Comparison of ENCODE assay signal across 15 mouse cellular contexts in genomic region chr10:85265746-85266145, GRCm38 (mm10).
DNase-seq lines count a peak whose midpoint lies in the region; ATAC-seq lines count a peak whose summit lies in the region.
"Had no signal": no experiment of that assay in that cellular context is flagged by ENCODE, and none has a peak within 500 bp of the region (broad histone marks: within the 10 kb centered on the region; RNA-seq: fewer than 3 reads in every experiment).

No protein-coding gene starts in this region.

- no peak overlapping the region for H3K27ac ChIP-seq in limb, embryonic 13.5 days
- H3K27ac ChIP-seq in limb, embryonic 10.5 days = no peak overlapping the region
- no peak overlapping the region for H3K27ac ChIP-seq in kidney, embryonic 16.5 days (ENCODE audit: low read length)
- H3K27ac ChIP-seq: forebrain, embryonic 10.5 days; hindbrain, embryonic 15.5 days; layer of hippocampus, adult 2 months; lung, embryonic 15.5 days had no signal

- WGBS in limb, embryonic 13.5 days = 38% methylated on average over 5 of the region's 5 CpGs
- 46% methylated on average over 5 of the region's 5 CpGs for WGBS in limb, embryonic 10.5 days
- WGBS in kidney, embryonic 16.5 days = 40% methylated on average over 5 of the region's 5 CpGs

- no peak for DNase-seq in limb, embryonic 10.5 days (ENCODE audit: low spot score)
- DNase-seq in brain, adult 2 months (ENCODE audit: low read depth, low spot score) = peak; percentile 70
- DNase-seq in ovary, postnatal 10 days (ENCODE audit: low spot score) = no peak
- DNase-seq: cerebellum, postnatal 10 days; heart, adult 18-20 months; kidney, adult 2 months had no signal

- no peaks in the 10 kb centered on the region for H3K36me3 ChIP-seq in limb, embryonic 13.5 days
- H3K36me3 ChIP-seq in limb, embryonic 10.5 days = no peaks in the 10 kb centered on the region
- no peaks in the 10 kb centered on the region for H3K36me3 ChIP-seq in kidney, embryonic 16.5 days (ENCODE audit: insufficient read depth, low read length)
- H3K36me3 ChIP-seq: forebrain, embryonic 10.5 days; hindbrain, embryonic 15.5 days; lung, embryonic 15.5 days had no signal

- no peak overlapping the region for H3K9ac ChIP-seq in limb, embryonic 13.5 days
- H3K9ac ChIP-seq in kidney, embryonic 16.5 days (replicated peaks; ENCODE audit: low read length) = no peak overlapping the region
- H3K9ac ChIP-seq: hindbrain, embryonic 15.5 days; lung, embryonic 15.5 days had no signal

- H3K9me3 ChIP-seq in limb, embryonic 13.5 days = no peaks in the 10 kb centered on the region
- no peaks in the 10 kb centered on the region for H3K9me3 ChIP-seq in limb, embryonic 10.5 days (replicated peaks)
- H3K9me3 ChIP-seq in kidney, embryonic 16.5 days (ENCODE audit: low read length) = no peaks in the 10 kb centered on the region
- H3K9me3 ChIP-seq: forebrain, embryonic 10.5 days; hindbrain, embryonic 15.5 days; lung, embryonic 15.5 days had no signal

- no peak overlapping the region for H3K4me3 ChIP-seq in limb, embryonic 13.5 days
- H3K4me3 ChIP-seq in limb, embryonic 10.5 days = no peak overlapping the region
- no peak overlapping the region for H3K4me3 ChIP-seq in kidney, embryonic 16.5 days (ENCODE audit: low read length)
- H3K4me3 ChIP-seq: forebrain, embryonic 10.5 days; hindbrain, embryonic 15.5 days; layer of hippocampus, adult 2 months; lung, embryonic 15.5 days had no signal

- H3K27me3 ChIP-seq in limb, embryonic 13.5 days = peaks cover 8% of the 10 kb centered on the region
- 0 out of 2 replicates have a peak, but pooled peaks cover 10% of the 10 kb centered on the region for H3K27me3 ChIP-seq in limb, embryonic 10.5 days (ENCODE audit: low read depth, poor library complexity, severe bottlenecking)
- H3K27me3 ChIP-seq in kidney, embryonic 16.5 days (ENCODE audit: insufficient read depth, low read length) = no peaks in the 10 kb centered on the region
- H3K27me3 ChIP-seq: hindbrain, embryonic 15.5 days; lung, embryonic 15.5 days had no signal

- peaks cover 5% of the 10 kb centered on the region; the same call in 1 of the 2 replicates for H3K4me1 ChIP-seq in limb, embryonic 13.5 days
- 0 out of 2 replicates have a peak, but pooled peaks cover 3% of the 10 kb centered on the region for H3K4me1 ChIP-seq in limb, embryonic 10.5 days
- H3K4me1 ChIP-seq in kidney, embryonic 16.5 days (ENCODE audit: insufficient read depth, low read length) = no peaks in the 10 kb centered on the region
- H3K4me1 ChIP-seq: hindbrain, embryonic 15.5 days had no signal

- no peak overlapping the region for H3K4me2 ChIP-seq in limb, embryonic 13.5 days (replicated peaks)
- no peak overlapping the region for H3K4me2 ChIP-seq in kidney, embryonic 16.5 days (replicated peaks; ENCODE audit: low read depth, low read length)
- H3K4me2 ChIP-seq: hindbrain, embryonic 15.5 days; lung, embryonic 15.5 days had no signal

- ATAC-seq in limb, embryonic 13.5 days (ENCODE audit: low FRiP score, low read depth) = peak; percentile 36; the same call in 1 of the 2 replicates
- peak; percentile 35 for ATAC-seq in granulocyte monocyte progenitor cell, adult 5-6 weeks (replicated peaks; ENCODE audit: poor library complexity, severe bottlenecking)
- ATAC-seq in monocyte, adult 5-6 weeks (replicated peaks; ENCODE audit: insufficient number of reproducible peaks, low FRiP score, low TSS enrichment, poor library complexity, severe bottlenecking) = 0 out of 2 replicates have a peak, but pooled peaks have one; percentile 22
- no peak for ATAC-seq in kidney, embryonic 16.5 days (ENCODE audit: low FRiP score, low TSS enrichment)
- ATAC-seq: activated CD4-positive, CD25-positive, alpha-beta regulatory T cell, adult 4 months had no signal
